Mouse (Mus musculus) embryonic facial prominence, embryonic 13.5 days (tissue): ENCODE results near the gene Phkg1. TPM values are rescaled to one million over a fixed set of nuclear protein-coding genes. Genes with fewer than 3 reads are reported as not detected.
A peak's percentile ranks its signal among the peaks of the same experiment; 100 is the strongest.
"Not testable (repeated sequence)": the region's sequence is repeated elsewhere in the genome, so short reads cannot be mapped to it uniquely, and the experiment has no call there.

Experiments used
- ATAC-seq: fragments of 200-750 bp; cut with Nextera tagmentation; 2 replicates; pipeline ENCODE4 v1.8.0; 2017; ENCODE audit warnings: low read depth; ENCODE audit not compliant: insufficient number of reproducible peaks, insufficient read depth, low FRiP score, low TSS enrichment
- H3K27ac ChIP-seq: fragments of 300-500 bp; sonication (generic); 2 replicates; pipeline ENCODE4 v1.5.1; 2015; ENCODE audit warnings: moderate library complexity, mild to moderate bottlenecking, inconsistent platforms
- H3K27me3 ChIP-seq: fragments of 300-500 bp; sonication (generic); 2 replicates; pipeline ENCODE4 v1.6.1; 2015; ENCODE audit warnings: mild to moderate bottlenecking, inconsistent platforms
- H3K36me3 ChIP-seq: fragments of 300-500 bp; sonication (generic); 2 replicates; pipeline ENCODE4 v1.6.1; 2015; ENCODE audit warnings: mild to moderate bottlenecking, inconsistent platforms
- H3K4me1 ChIP-seq: fragments of 300-500 bp; sonication (generic); 2 replicates; pipeline ENCODE4 v1.6.1; 2015; ENCODE audit warnings: inconsistent platforms
- H3K4me2 ChIP-seq: fragments of 300-500 bp; sonication (generic); 2 replicates; pipeline ENCODE4 v1.6.1; 2015; ENCODE audit warnings: moderate library complexity, mild to moderate bottlenecking, inconsistent platforms
- H3K4me3 ChIP-seq: fragments of 300-500 bp; sonication (generic); 2 replicates; pipeline ENCODE4 v1.5.1; 2015; ENCODE audit warnings: mild to moderate bottlenecking, inconsistent platforms
- H3K9ac ChIP-seq: fragments of 300-500 bp; sonication (generic); 2 replicates; pipeline ENCODE4 v1.6.1; 2015; ENCODE audit warnings: mild to moderate bottlenecking, inconsistent platforms
- H3K9me3 ChIP-seq: fragments of 300-500 bp; sonication (generic); 2 replicates; pipeline ENCODE4 v1.6.1; 2016; ENCODE audit warnings: inconsistent platforms
- WGBS: fragments of 180-500 bp; shearing (Covaris S2); methylation state at CpG from one replicate; pipeline ENCODE4 v1.1.7; 2015; ENCODE audit warnings: mixed read lengths; 5-methylcytosine and 5-hydroxymethylcytosine counted together
- polyA plus RNA-seq: library from polyadenylated mRNA; unstranded; fragments of >200 nt; fragmentation: Nextera tagmentation; extraction: Ambion mirVana; gene quantifications from 2 replicates; pipeline ENCODE4 v1.2.1, GENCODE M21; 2015

The Phkg1 gene
- polyA plus RNA-seq, 1 experiment from 2014 or later = 0.24 TPM

DNA sequence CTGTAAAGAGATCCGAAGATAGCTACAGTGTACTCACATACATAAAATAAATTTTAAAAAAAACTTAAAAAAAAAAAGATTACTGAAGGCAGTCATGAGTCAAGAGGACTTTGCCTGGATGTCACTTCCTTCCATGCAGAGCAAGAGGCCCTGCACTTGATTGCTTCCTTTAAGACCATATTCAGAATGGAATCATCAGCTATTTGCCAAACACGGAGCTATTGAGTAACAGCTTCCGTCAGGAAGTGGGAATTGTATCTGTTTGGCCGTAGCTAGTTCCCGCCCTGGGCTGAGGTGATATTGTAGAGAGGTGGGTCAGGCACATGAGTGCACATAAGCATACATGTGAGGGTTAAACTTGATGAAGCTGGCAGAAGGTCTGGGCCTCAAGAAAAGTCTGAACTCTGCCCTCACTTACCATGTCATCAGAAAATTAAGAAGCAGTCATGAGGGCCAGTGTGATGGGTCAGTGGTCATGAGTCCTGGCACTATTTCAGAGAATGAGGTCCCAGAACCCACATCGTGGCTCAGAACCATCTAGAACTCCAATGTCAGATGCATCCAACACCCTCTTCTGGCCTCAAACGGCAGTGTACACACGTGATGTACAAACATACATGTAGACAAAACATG is 26.6 kb upstream of the Phkg1 start:
- ATAC-seq = no peak
- no peak overlapping the region for H3K27ac ChIP-seq
- WGBS = 90% methylated on average over 8 of the region's 8 CpGs
- H3K4me1 ChIP-seq = no peaks in the 10 kb centered on the region
- H3K9ac ChIP-seq = no peak overlapping the region
- H3K27me3 ChIP-seq = no peaks in the 10 kb centered on the region
- no peak overlapping the region for H3K4me2 ChIP-seq
- H3K36me3 ChIP-seq = no peaks in the 10 kb centered on the region
- no peaks in the 10 kb centered on the region for H3K9me3 ChIP-seq
- no peak overlapping the region for H3K4me3 ChIP-seq

GRCm38 (mm10) chr5:129921972-129922371 is 23.6 kb upstream of the Phkg1 start:
- 92% methylated on average over 4 of the region's 4 CpGs for WGBS
- no peaks in the 10 kb centered on the region for H3K9me3 ChIP-seq

DNA sequence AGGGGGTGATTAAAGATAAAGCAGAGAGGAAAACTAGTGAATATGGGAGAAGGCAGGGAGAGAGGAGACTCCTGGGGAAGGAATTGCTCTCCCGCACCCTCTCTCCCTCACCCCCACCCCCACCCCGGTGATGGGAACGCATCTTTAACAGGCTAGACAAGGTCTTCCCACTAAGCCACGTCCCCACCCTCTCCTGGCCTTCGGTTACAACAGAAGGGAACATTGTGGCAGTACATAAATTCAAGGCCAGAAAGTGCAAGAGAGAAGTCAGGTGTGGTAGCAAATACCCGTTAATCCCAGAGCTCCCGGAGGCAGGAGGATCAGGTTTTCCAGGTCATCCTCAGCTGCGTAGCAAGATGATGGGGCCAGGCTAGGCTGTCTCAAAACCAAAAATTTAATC is 21.0 kb upstream of the Phkg1 start:
- no peaks in the 10 kb centered on the region for H3K36me3 ChIP-seq
- 51% methylated on average over 8 of the region's 8 CpGs for WGBS
- no peak overlapping the region for H3K4me3 ChIP-seq
- ATAC-seq = no peak
- no peaks in the 10 kb centered on the region for H3K27me3 ChIP-seq
- H3K4me2 ChIP-seq = no peak overlapping the region
- no peak overlapping the region for H3K27ac ChIP-seq
- H3K4me1 ChIP-seq = no peaks in the 10 kb centered on the region
- H3K9me3 ChIP-seq = no peaks in the 10 kb centered on the region
- no peak overlapping the region for H3K9ac ChIP-seq

More at GRCm38 (mm10) chr5:129921972-129922371, 23.6 kb upstream of the Phkg1 start:
- Histone ChIP-seq H3K9ac (no peak overlapping the region), H3K4me3 (no peak overlapping the region), H3K27ac (no peak overlapping the region), H3K36me3 (no peaks in the 10 kb centered on the region), H3K4me1 (no peaks in the 10 kb centered on the region), H3K27me3 (no peaks in the 10 kb centered on the region), H3K4me2 (no peak overlapping the region)
- ATAC-seq = no peak

DNA sequence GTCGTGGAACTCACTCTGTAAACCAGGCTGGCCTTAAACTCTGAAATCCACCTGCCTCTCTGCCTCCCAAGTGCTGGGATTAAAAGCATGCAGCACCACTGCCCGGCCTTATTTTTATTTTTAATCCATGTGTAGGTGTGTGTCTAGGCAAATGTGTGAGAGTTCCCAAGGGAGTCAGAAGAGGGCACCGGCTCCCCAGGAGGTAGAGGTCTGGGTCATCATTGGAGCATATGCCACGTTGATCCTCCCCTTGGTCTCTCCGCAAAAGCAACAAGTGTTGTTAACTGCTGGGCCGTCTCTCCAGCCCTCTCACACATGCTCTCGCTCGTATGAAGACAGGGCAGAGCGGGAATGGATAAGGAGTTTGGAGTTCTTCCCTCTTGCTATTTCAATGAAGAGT is 20.4 kb upstream of the Phkg1 start:
- no peaks in the 10 kb centered on the region for H3K27me3 ChIP-seq
- no peak overlapping the region for H3K9ac ChIP-seq
- no peaks in the 10 kb centered on the region for H3K36me3 ChIP-seq
- H3K27ac ChIP-seq = no peak overlapping the region
- H3K4me2 ChIP-seq = no peak overlapping the region
- 80% methylated on average over 9 of the region's 9 CpGs for WGBS
- no peak overlapping the region for H3K4me3 ChIP-seq
- no peak for ATAC-seq
- no peaks in the 10 kb centered on the region for H3K9me3 ChIP-seq
- H3K4me1 ChIP-seq = no peaks in the 10 kb centered on the region

DNA sequence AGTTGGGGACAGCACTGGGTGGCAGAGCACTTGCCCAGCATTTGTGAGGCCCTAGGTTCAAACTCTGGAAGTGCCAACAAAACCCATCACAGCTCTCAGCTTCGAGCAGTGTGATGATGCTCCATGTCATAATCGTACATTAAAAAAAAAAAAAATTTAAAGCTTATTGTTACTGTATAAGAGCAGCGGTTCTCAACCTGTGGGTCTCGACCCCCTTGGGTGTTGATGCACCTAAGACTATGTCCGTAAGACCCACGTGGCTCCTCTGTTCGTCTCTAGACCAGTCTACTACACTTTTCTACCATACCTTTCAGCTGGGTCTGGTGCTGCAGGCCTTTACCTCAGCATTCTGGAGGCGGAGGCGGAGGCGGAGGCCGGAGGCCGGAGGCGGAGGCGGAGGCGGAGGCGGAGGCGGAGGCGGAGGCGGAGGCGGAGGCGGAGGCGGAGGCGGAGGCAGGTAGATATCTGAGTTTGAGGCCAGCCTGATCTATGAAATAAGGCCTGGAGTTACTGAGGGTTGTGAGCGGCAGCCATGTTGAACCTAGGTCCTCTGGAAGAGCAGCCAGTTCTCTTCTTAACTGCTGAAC is 19.8 kb upstream of the Phkg1 start:
- no peak for ATAC-seq
- H3K36me3 ChIP-seq = no peaks in the 10 kb centered on the region
- whole genome bisulfite sequencing = 89% methylated on average over 24 of the region's 24 CpGs

GRCm38 (mm10) chr5:129915491-129915890 is 17.1 kb upstream of the Phkg1 start:
- 83% methylated on average over 11 of the region's 11 CpGs for WGBS
- ATAC-seq, H3K9me3 ChIP-seq, H3K27me3 ChIP-seq, H3K4me3 ChIP-seq, H3K4me1 ChIP-seq, H3K36me3 ChIP-seq, H3K4me2 ChIP-seq, H3K9ac ChIP-seq, H3K27ac ChIP-seq: not testable (repeated sequence)

More for the DNA sequence above, 19.8 kb upstream of the Phkg1 start:
- H3K4me1 ChIP-seq = no peaks in the 10 kb centered on the region
- H3K27ac ChIP-seq = no peak overlapping the region
- no peak overlapping the region for H3K4me3 ChIP-seq
- no peaks in the 10 kb centered on the region for H3K9me3 ChIP-seq
- no peak overlapping the region for H3K9ac ChIP-seq
- no peak overlapping the region for H3K4me2 ChIP-seq
- no peaks in the 10 kb centered on the region for H3K27me3 ChIP-seq

DNA sequence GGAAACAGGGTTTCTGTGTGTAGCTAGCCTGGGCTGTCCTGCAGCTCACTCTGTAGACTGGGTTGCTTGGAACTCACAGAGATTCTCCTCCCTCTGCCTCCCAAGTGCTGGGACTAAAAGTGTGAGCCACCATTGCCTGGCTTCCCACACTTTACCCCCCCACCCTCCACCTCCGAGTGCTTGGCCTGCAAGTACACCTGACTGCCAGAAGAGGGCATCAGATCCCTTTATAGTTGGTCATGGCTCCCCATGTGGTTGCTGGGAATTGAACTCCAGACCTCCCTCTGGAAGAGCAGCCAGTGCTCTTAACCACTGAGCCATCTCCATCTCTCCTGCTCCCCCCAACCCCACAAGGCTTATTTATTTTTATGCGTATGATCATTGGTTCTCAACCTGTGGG is 15.7 kb upstream of the Phkg1 start:
- Histone ChIP-seq H3K9ac (no peak overlapping the region), H3K4me2 (no peak overlapping the region), H3K4me1 (peaks cover 4% of the 10 kb centered on the region; the same call in 1 of the 2 replicates), H3K27me3 (no peaks in the 10 kb centered on the region), H3K4me3 (no peak overlapping the region), H3K36me3 (no peaks in the 10 kb centered on the region), H3K9me3 (no peaks in the 10 kb centered on the region), H3K27ac (no peak overlapping the region)
- 31% methylated on average over 2 of the region's 2 CpGs for WGBS
- no peak for ATAC-seq

GRCm38 (mm10) chr5:129909591-129909990 is 11.2 kb upstream of the Phkg1 start:
- Histone ChIP-seq H3K27me3 (no peaks in the 10 kb centered on the region), H3K4me3 (peak overlapping the region; percentile 78; the same call in 1 of the 2 replicates), H3K4me1 (peaks cover 5% of the 10 kb centered on the region; the same call in 1 of the 2 replicates), H3K9ac (peak overlapping the region; percentile 89; the same call in 1 of the 2 replicates), H3K36me3 (no peaks in the 10 kb centered on the region), H3K9me3 (no peaks in the 10 kb centered on the region), H3K27ac (no peak overlapping the region), H3K4me2 (peak overlapping the region; percentile 82)
- WGBS = 79% methylated on average over 7 of the region's 7 CpGs
- no peak for ATAC-seq

DNA sequence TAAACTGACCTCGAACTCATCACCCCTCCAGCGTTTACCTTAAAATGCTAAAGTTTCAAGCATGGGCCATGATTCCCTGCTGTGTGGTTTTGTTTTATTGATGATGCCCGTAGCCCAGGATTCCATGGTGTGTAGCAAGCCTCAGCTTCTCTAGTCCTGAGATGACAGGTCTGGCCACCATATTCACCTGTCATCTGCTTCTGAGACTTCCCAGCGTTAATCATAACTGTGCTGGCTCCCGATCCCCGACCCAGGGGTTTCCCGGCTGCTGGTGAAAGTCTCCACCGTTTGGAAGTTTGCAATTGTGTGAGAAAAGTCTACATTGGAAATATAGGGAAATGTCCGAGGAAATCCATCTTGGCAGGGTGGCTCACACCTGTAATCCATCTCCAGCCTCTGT is 10.8 kb upstream of the Phkg1 start:
- H3K27ac ChIP-seq = no peak overlapping the region
- H3K27me3 ChIP-seq = no peaks in the 10 kb centered on the region
- no peak for ATAC-seq
- 0 out of 2 replicates have a peak, but pooled peaks cover under 1% of the 10 kb centered on the region for H3K36me3 ChIP-seq
- H3K4me3 ChIP-seq = peak overlapping the region; percentile 78
- peak overlapping the region; percentile 82 for H3K4me2 ChIP-seq
- H3K4me1 ChIP-seq = peaks cover 5% of the 10 kb centered on the region; the same call in 1 of the 2 replicates
- H3K9me3 ChIP-seq = no peaks in the 10 kb centered on the region
- H3K9ac ChIP-seq = peak overlapping the region; percentile 89
- 73% methylated on average over 9 of the region's 9 CpGs for WGBS

- H3K4me3 ChIP-seq = peak within 1 kb of the TSS; percentile 78
Observed at GRCm38 (mm10) chr5:129908242-129908965, 10.1 kb upstream of the Phkg1 start, which contains the start of gene Nupr1l. Gene Nupr1l, plus strand, starts transcription at chr5:129908540.

DNA sequence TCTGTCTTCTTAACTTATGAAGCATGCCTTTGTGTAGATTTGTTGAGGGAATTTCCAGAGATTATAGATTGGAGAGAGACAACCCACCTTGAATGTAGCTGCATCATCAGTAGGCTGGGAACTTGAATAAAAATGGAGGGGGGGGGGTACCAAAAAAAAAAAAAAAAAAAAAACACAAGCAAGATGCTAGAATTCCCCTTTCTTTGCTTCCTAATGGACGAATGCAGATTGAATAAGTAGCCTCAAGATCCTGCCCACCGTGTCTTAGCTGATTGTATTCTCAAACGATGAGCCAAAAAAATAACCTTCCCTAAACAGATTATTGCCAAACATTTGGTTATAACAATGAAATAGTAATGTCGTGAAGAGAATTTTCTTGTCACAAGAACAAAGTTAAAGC is 9.4 kb upstream of the Phkg1 start:
- Histone ChIP-seq H3K4me2 (peak overlapping the region; percentile 82), H3K4me1 (peaks cover 5% of the 10 kb centered on the region; the same call in 1 of the 2 replicates), H3K9ac (peak overlapping the region; percentile 89), H3K4me3 (peak overlapping the region; percentile 78), H3K27me3 (no peaks in the 10 kb centered on the region), H3K9me3 (no peaks in the 10 kb centered on the region), H3K27ac (peak overlapping the region; percentile 89), H3K36me3 (peaks cover 4% of the 10 kb centered on the region; the same call in 1 of the 2 replicates)
- WGBS = 20% methylated on average over 4 of the region's 4 CpGs
- no peak for ATAC-seq

More at GRCm38 (mm10) chr5:129908242-129908965, 10.1 kb upstream of the Phkg1 start, which contains the start of gene Nupr1l:
- Histone ChIP-seq H3K27me3 (no peaks in the 10 kb centered on the region), H3K9ac (peak within 1 kb of the TSS; percentile 89), H3K36me3 (0 out of 2 replicates have a peak, but pooled peaks cover 4% of the 10 kb centered on the region), H3K27ac (peak within 1 kb of the TSS; percentile 89), H3K4me1 (peaks cover 5% of the 10 kb centered on the region; the same call in 1 of the 2 replicates), H3K4me2 (peak within 1 kb of the TSS; percentile 82), H3K9me3 (no peaks in the 10 kb centered on the region)
- peak; percentile 93 for ATAC-seq
- under 1% methylated on average over 62 of the region's 63 CpGs for WGBS
